7 mouse cellular contexts compared by ENCODE assay signal in the genomic region with DNA sequence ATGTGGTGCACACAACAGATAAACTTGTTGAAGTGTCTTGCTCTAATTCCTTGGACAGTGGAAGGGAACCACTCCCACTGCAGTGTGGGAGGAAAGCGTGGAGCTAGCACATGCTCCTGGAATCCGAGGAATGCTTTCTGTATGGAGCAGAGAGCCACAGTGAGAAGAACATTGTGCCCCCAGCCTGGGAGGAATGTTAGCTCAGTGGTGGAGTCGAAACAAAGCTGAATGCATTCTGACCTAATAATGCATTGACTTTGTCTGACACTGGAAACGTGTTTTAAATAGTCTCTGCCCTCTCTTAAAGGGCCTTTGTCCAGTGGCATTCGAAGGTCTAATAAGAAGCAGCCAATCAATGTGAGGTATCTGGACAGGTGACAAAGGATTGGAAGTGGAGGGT.
DNase-seq lines count a peak whose midpoint lies in the region; ATAC-seq and TF ChIP-seq lines count a peak whose summit lies in the region.

No protein-coding gene starts in this region.

- H3K4me3 ChIP-seq in intestine, embryonic 15.5 days (replicated peaks): no peak overlapping the region
- H3K4me3 ChIP-seq in cerebellum, adult 2 months (replicated peaks; ENCODE audit: insufficient read depth, low read depth, low read length): no peak overlapping the region

- ATAC-seq in intestine, embryonic 15.5 days: peak; percentile 74

- no peaks in the 10 kb centered on the region for H3K36me3 ChIP-seq in intestine, embryonic 15.5 days

- H3K4me1 ChIP-seq in intestine, embryonic 15.5 days (replicated peaks): no peaks in the 10 kb centered on the region
- no peaks in the 10 kb centered on the region for H3K4me1 ChIP-seq in cerebellum, adult 2 months (ENCODE audit: control insufficient read depth, insufficient read depth, low read length)

- H3K27me3 ChIP-seq in intestine, embryonic 15.5 days (replicated peaks): no peaks in the 10 kb centered on the region
- no peaks in the 10 kb centered on the region for H3K27me3 ChIP-seq in cerebellum, adult 2 months (ENCODE audit: control insufficient read depth, insufficient read depth, low read length)

- no peak overlapping the region for H3K27ac ChIP-seq in intestine, embryonic 15.5 days
- no peak overlapping the region for H3K27ac ChIP-seq in cerebellum, adult 2 months (ENCODE audit: insufficient read depth, low read length)

- no peak overlapping the region for H3K4me2 ChIP-seq in intestine, embryonic 15.5 days (replicated peaks)

- 20% methylated on average over 5 of the region's 5 CpGs for WGBS in intestine, embryonic 15.5 days
- WGBS in cerebellum, adult 2 months: 31% methylated on average over 5 of the region's 5 CpGs

- peak; percentile 96 for DNase-seq in Muller cell, postnatal 12 days (ENCODE audit: inconsistent ontology term)
- peak; percentile 75 for DNase-seq in embryo, embryonic 10 days (ENCODE audit: low spot score)
- peak; percentile 43 for DNase-seq in lung, postnatal 36 days
- no peak for DNase-seq in right cerebral cortex, postnatal 10 days (ENCODE audit: low spot score in 2 of 2)
- DNase-seq in cerebellum, adult 2 months: no peak
- no peak for DNase-seq in left cerebral cortex, adult 8-10 months (ENCODE audit: low spot score in 2 of 2)

- no peak for TF ChIP-seq POLR2A in cerebellum, adult 2 months (IDR thresholded peaks at IDR 0.05; ENCODE audit: borderline replicate concordance, insufficient read depth, low read length)

- no peak for TF ChIP-seq CTCF in cerebellum, adult 2 months (IDR thresholded peaks at IDR 0.05; ENCODE audit: borderline replicate concordance, insufficient read depth, low read depth, low read length)

- H3K9me3 ChIP-seq in intestine, embryonic 15.5 days: no peaks in the 10 kb centered on the region

- no peak overlapping the region for H3K9ac ChIP-seq in intestine, embryonic 15.5 days

Comparison
In these comparisons a context has a peak if more than half of its experiments do, and no peak if none do; other contexts are left out.
1. DNase-seq: peak in Muller cell, postnatal 12 days (single experiment), embryo, embryonic 10 days (single experiment) and lung, postnatal 36 days (single experiment); none in right cerebral cortex, postnatal 10 days (0 of 2), cerebellum, adult 2 months (0 of 2) and left cerebral cortex, adult 8-10 months (0 of 2).